Mouse (Mus musculus) thymus, postnatal 0 days (tissue): ENCODE results near the gene 4931440F15Rik. TPM values are rescaled to one million over a fixed set of nuclear protein-coding genes. Genes with fewer than 3 reads are reported as not detected.
A peak's percentile ranks its signal among the peaks of the same experiment; 100 is the strongest.
"Not testable (repeated sequence)": the region's sequence is repeated elsewhere in the genome, so short reads cannot be mapped to it uniquely, and the experiment has no call there.

Experiments used
- DNase-seq: peaks from one replicate; pipeline ENCODE4 v3.0.0-alpha.2; 2015; ENCODE audit warnings: low spot score
- polyA plus RNA-seq: library from polyadenylated mRNA; unstranded; fragments of >200 nt; fragmentation: Nextera tagmentation; extraction: Ambion mirVana; gene quantifications from 2 replicates; pipeline ENCODE4 v1.2.1, GENCODE M21; 2015

4931440F15Rik gene
- polyA plus RNA-seq: 0.08 TPM in 2 replicates

DNA sequence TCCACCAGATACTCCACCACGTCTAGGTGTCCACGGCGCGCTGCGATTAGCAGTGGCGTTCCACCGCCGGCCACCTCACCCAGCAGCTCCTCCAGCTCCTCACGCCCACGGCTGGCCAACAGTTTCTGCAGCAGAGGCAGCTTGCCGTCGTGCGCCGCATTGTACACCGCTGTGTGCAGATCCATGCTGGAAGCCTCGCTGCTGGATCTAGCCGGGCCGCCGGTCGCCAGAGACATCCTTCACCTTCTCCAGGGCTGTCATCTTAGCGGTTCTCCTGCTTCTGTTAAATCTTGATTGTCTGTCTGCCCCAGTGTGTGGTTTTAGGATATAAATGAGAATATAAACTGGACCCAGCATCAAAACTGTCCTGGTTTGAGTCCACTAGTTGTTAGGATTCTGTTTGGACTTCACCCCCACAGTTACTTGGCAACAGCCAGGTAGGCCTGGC, at the start of gene 4931440F15Rik:
TSS of gene 4931440F15Rik (minus strand) at position 398 of the 448 bp plus-strand sequence.
- DNase-seq: not testable (repeated sequence)

DNA sequence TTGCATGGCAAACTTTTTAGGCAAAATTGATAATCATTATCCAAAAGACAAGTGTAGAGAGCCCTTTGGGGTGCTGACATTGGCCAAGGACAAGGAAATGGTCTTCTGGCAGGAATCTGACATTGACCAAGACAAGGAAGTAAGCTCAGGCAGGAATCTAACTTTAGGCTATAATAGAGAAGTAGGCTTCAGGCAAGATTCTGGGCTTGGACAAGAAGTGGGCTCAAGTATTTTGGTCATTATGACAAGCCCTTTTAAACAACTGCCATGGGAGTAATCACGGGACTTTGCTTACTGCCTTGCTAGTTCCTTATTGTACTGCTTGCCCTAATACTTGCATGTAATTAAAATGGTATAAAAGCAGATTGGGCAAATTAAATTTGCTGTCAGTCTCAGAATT, 49.3 kb upstream of the 4931440F15Rik start:
- not testable (repeated sequence) for DNase-seq

DNA sequence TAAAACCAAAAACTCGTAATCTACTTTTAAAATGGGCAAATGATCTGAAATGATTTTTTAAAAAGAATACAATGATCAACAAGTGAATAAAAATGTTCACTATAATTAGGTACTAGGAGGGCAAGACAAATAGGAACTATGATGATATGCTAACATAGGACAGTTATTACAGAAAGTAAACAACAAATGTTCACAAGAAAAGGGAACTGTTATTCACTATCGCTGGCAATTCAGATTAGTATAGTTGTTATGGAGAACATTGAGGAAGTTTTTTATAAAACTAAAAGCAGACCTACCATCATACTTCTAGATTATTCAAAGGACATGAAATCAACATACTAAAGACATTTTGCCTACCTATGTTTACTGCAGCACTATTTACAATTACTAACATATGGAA, 44.7 kb upstream of the 4931440F15Rik start:
- DNase-seq: no peak

DNA sequence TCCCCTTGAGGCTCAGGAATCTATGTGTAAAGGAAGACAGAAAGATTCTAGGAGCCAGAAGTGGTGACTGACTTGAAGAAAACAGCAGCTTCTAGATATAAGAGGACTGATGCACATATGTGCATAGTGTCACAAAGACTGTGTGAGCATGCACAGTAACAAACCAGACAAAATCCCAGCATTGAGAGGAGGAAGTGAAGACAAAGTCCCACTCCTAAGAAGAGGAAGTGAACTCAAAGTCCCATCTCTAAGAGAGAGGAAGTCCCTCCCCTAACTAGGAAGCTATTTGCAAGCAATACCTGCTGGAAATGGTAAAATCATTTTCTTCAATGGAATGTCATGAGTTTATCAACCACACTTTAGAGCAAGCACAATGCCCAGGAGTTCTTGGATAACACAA, 38.8 kb upstream of the 4931440F15Rik start:
- DNase-seq: no peak

DNA sequence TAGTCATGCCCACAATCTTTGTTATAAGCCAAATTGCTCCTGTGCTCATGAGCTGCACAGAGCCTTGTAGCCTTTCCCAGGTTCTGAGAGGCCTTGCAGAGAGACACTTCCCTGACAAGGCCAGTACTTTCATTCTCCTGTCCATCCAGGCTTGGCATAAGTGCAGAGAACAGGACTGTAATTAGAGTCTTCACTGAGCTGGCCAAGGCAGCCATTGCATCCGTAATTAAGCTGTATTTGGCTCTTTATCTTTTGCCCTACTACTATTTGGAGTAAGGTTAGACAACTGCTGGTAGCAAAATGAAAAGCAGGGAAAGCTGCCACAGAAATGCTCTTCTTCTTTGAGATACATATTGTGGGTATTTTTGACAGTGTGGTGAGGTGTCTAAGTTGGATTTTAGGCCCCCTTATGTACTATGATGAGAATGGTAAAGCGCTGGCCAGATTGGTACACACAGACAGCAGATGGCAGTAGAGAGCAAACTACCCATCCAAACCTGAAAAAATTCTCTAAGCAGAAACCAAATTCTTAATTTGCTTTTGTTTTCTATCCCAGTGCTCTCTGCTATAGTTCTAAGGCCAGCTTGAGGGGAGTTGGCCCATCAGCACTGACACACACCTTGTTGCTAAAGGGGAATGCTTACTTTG, 36.4 kb upstream of the 4931440F15Rik start:
- peak; percentile 25 for DNase-seq

DNA sequence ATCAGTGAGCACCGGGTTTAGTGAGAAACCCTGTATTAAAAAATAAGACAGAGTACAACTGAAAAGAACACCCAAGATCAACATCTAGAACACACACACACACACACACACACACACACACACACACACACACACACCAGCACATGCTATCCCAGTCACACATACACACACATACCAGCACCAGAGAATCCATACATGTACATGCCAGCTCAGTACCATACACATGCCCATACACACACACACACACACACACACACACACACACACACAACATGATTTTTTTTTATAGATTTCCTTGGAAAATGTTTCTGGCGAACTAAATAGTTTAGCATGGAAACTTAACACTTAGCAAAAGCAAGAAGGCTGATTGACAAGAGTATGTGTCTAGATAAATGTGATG, 35.6 kb upstream of the 4931440F15Rik start:
- no peak for DNase-seq

DNA sequence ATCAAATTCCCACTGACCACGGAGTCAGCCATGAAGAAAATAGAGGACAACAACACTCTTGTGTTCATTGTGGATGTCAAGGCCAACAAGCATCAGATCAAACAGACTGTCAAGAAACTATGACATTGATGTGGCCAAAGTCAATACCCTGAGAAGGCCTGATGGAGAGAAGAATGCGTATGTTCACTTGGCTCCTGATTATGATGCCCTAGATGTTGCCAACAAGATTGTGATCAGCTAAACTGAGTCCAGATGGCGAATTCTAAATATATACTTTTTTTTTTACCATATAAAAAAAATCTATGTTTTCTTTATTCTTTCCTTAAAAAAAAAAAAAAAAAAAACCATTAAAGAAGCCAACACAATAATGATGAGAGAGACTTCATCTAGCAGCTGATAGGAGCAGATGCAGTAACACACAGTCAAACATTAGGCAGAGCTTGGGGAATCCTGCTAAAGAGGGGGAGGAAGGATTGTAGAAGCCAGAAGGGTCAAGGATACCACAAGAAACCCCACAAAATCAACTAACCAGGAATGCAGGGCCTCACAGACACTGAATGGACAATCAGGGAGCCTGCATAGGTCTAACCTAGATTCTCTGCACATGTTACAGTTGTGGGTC, 15.2 kb upstream of the 4931440F15Rik start:
- DNase-seq: no peak

DNA sequence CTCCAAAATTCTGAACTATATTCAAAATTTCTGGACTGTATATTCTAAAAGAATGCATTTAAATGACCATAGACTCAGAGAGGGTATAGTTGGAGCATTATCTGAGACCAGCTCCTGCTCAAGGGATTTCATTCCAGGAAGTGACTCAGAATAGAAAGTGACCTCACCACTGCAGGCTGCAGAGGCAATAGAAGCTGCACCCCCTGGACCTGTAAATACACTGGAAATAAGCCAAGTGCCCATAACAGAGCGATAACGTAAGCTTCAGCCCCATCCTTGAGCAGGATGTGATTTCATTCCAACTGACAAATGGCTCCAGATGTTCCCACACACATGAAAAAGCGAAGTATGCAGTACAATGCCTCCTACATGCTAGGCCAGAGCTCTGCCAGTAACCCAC, 14.3 kb upstream of the 4931440F15Rik start:
- no peak for DNase-seq

DNA sequence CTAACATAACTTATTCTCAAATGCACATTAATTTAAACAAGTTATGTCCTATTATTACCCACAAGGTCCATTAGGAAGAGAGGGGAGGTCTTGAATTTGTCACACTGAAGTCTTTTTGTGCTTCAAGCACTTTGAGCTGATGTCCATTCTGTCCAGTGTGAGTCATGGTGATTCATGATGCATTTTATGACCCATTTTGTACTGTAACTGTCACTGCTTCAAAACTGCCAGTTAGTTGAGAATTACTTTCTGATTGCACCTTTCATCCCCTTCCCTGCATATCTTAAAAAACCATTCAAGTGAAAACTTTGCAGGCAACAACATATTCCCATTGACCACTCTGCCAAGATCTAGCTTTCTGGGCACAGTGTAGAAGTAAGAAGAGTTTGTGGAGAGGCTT, 11.6 kb upstream of the 4931440F15Rik start:
- DNase-seq: no peak

DNA sequence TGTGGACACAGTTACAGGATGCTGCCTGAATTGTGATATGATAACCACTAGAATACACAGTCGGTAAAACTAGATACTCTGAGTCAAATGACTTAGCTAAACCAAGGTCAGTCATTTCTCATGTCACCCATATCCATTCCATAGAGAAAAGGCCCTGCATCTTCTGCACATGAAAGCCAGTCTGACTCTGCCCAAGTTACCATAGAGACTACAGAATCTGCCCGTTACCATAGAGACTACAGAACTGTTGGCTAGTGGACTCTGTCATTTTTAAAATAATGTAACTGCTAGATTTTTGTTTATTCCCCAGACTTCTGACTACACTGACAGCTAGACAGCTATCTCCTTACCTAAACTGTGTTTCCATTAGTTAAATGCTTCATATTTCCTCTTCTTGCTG, 2.3 kb upstream of the 4931440F15Rik start:
- DNase-seq: no peak

DNA sequence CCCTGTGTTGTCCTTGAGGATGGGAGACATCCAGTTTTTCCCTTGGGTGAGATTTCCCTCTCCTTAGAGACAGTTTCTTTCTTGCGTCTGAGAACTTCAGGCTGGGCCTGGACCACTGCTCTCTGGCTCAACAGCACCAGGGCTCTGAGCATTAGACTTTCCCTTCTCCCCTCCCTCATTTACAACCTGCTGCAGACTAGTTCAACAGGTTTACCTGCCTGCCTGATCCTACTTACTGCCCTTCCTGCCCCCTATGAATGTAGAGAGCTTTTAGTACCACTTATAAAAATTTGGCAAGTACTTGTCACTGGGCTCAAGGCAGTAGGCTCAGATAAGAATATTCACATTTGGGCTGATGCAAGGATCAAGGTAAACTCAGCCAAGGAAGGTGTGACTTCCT, 533 bp upstream of the 4931440F15Rik start:
- DNase-seq: no peak

DNA sequence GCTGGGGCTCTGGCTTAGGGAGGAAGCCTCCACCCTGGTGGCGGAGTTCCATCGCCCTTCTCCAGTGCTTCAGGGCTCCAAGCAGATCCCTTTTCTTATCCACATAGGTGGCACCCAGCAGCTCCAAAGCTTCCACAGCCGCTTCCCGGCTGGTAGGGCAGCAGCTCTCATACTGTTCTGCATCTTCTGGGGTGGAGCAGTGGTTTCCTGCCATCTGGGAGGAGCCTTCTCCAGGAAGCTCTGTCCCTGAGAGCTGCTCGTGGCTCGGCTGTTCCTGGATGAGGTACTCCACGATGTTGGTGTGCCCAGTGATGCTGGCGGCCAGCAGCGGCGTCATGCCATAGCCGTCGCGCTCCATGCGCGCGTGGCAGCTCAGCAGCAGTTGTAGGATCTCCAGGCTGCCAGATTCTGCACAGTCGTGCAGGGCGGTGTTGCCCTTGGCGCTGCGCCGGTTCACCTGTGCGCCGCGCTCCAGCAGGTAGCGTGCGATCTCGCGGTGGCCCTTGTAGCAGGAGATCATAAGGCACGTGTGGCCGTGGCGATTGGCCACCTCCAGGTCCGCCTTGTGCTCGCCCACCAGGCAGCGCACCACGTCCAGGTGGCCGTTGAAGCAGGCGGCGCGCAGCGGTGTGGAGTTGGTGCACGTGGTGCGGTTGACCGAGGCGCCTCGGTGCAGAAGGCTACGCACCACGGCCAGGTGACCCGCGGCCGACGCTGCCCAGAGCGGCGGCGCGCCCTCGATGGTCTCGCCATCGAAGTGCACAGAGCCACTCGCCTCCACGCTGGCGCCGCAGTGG, 796 bp downstream of the 4931440F15Rik start:
- not testable (repeated sequence) for DNase-seq

DNA sequence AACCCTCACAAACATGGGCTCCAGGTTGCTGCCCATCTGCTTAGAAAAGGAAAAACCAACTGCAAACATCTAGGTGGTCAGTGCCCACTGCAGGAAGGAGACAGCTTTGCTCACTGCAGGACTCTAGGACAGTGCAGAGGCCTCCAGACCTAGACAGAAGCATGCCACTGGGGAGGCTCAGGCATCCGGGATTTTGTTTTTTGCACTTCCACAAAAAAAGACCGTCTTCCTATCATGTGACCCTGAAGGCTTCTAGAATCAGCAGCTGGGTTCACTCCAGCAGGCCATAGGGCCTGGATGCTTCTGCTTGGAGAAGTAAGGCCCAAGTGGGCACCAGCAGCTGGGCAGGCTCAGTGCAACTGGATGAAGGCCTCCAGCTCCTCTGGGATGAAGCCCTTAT, 2.3 kb downstream of the 4931440F15Rik start:
- no peak for DNase-seq

DNA sequence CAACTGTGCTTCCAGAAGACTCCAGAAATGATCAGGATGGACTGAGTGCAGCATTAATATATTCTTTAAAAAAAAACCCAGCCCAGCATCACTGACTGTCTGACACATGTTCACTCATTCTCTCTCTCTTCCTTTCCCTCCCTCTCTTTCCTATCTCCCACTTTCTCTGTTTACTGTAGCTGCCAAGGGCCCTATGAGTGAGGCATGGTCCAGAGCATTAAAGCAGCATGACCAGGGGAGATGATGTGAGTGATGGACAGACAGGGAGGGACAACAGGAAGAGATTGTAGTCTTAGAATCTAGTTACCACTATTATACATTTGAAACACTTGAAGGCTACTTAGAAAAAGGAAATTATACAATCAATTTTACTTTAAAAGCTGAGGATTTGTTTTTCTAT, 9.8 kb downstream of the 4931440F15Rik start:
- no peak for DNase-seq

DNA sequence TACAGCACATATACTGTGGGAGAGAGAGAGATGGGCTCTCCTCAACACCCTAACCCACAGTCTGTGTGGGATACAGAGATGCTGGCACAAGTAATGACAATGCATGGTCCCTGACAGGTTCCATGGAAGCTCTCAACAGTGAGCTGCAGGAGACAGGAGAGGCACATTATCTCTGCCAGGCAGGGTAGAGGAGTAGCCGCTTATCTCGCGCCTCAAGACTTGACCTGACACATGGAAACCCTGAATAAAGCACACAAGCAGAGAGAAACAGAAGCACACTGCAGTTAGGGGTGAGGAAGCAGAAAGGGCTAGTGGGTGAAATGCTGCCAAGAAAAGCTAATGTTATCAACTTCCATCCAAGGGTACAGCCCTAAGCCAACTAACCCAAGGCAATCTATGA, 10.2 kb downstream of the 4931440F15Rik start:
- no peak for DNase-seq

DNA sequence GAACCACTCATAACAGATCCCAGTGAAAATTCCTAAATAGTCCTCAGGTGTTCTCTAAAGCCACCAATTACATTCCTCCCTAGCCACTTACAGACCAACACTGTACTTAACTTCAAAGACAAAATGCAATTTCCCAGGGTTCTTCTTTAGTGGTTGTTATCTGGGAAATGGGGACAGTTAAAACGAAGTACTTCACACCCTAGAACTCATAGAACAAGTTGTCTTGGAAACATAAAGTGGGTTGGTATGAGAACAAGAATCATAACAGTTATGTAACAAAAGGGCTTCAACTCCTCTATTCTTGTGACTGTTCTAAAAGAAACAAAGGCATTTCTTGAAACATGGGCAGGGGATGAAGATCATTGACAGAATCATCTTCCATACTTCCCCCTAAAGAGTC, 12.2 kb downstream of the 4931440F15Rik start:
- no peak for DNase-seq

DNA sequence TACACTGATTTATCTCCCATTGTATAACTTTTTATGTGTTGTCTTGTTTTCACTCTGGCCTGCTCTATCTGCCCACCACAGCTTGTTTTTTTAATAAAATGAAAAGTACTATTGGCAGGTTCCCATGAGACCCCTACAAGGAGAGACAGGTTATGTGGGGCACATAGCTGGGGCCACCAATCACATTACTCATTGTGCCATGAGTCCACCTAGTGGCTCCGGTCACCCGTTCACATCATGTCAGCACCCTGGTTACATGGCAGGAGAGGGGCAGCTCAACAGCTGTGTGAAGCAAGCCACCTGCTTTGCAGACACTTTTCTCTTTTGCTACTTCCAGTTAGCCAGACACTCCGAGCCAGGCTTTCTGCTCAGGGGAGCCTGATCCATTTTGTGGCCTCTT, 13.0 kb downstream of the 4931440F15Rik start:
- DNase-seq: no peak

DNA sequence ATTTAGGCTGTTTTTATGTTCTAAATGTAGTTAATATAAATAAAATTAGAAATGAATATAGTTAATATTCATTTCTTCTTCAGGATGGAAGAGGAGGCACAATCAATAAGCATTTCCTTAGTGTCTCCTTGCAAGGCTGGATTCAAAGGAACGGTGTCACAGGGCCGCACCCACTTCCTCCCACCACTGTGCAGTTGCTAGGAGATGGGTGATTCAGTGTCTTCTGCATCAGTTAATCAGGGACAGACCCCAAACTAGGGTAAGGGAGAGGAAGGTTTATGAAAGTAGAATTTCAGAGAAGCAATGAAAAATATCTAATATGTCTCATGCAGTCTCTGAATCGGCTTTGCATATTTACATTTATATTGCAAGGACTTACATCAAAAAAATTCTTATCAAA, 15.1 kb downstream of the 4931440F15Rik start:
- no peak for DNase-seq

DNA sequence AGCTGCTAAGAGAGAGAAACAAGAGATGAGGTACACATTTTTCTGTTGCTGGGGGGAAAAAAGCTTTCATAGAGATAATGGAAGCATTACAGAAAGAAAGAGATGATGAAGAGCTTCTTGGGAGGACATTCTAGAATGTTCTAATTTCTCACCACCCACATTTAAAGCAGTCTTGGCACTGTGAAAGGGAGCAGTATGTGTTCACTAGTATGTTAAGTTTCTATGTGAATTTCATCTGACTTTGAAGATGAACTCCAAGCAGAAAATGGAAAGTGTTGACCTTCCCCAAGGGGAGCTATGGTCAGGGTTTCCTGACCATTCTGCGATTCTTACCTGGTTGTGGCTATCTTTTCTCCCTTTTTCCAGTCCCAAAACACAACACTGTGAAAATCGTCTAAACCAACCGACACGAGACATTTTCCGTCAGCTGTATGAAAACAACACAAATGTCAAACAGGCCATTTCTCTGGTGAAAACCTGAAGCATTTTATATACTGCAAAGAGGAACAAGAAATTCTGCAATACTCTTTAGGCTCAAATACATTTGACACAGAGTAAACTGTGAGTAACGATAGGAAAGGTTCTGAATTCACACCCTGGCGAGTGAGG, 16.4 kb downstream of the 4931440F15Rik start:
- no peak for DNase-seq

DNA sequence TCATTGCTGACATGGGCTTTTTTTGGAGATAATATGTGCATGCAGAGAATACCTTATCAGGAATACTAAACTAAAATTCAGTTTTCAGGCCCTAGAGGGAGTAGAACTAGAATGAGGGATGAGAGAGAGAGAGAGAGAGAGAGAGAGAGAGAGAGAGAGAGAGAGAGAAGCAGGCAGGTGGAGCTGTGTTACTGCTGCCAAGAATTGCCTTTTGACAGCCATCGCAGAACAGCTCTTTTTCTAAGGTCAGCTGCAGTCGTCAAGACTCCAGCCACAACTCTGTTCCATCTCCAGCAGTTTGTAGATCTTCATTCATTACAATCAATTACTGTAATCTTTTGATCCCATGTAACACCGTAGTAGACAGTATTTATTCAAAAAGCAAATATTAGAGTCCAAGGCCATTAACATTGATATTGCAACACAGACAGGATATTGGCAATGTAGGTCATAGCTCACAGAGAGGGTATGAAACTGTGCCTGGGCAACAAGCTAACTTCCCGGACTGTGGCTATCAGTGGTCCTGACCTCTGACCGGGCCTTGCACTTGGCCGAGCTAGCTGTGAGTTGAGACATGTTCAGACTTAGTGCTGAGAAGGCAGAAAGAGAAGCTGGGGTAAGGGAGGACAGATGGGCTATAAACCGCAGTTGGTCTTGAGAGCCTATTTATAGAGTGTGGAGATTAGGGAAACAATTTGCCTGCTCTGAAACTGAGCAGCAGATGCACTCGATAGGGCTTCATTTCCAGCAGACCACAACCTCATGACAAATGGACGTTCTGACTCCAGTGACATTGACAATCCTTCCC, 17.1 kb downstream of the 4931440F15Rik start:
- no peak for DNase-seq

DNA sequence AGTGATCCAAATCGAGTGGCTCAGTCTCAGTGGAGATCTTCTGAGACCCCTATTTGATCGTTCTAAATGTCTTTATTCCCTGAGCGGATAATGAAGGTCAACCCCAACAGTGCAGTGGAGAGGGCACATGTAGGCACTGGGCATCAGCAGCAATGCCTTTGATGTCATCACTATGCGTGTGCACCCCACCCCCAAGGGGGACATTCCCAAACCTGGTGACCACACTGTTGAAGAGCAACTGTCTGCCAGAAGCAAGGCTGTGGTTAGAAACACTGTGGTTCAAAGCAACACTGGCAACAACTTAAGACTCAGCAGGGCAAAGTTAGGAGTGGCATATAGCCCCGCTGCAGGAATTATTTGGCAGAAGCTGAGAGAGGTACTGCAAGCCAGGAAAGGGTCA, 18.1 kb downstream of the 4931440F15Rik start:
- no peak for DNase-seq
